Mouse (Mus musculus): ENCODE results near the gene Nfkbil1.

DNA sequence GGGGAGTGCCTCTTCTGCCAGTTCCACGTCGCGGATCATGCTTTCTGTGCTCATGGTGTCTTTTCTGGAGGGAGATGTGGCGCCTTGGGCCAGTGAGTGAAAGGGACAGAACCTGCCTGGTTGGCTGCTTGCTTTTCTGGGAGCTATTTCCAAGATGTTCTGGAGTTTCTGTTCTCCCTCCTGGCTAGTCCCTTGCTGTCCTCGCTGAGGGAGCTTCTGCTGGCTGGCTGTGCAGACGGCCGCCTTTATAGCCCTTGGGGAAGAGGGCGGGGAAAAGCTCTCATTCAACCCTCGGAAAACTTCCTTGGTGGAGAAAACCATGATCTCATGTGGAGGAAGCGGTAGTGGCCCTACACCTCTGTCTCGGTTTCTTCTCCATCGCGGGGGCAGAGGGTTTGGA, 33.8 kb downstream of the Nfkbil1 start, which contains the start of gene Tnf:
- TF ChIP-seq CEBPB (IDR thresholded peaks at IDR 0.05; ENCODE audit: low read depth): no peak
- TF ChIP-seq CTCF (IDR thresholded peaks at IDR 0.05; ENCODE audit: control insufficient read depth, insufficient read depth, insufficient read length): no peak
- no peak for TF ChIP-seq MYOG (IDR thresholded peaks at IDR 0.05; ENCODE audit: control insufficient read depth, extremely low read depth, insufficient read length)
- TF ChIP-seq MAX (IDR thresholded peaks at IDR 0.05): no peak
- TF ChIP-seq FOSL1 (IDR thresholded peaks at IDR 0.05; ENCODE audit: insufficient read depth, low read length, poor library complexity, severe bottlenecking): no peak
- no peak for TF ChIP-seq MYOD1 (IDR thresholded peaks at IDR 0.05; ENCODE audit: control insufficient read depth, insufficient read length, low read depth)
- no peak for TF ChIP-seq USF1 (IDR thresholded peaks at IDR 0.05; ENCODE audit: low read depth)
